Mouse (Mus musculus): ENCODE measurements around the gene Dusp8. TPM values are rescaled to one million over a fixed set of nuclear protein-coding genes. Genes with fewer than 3 reads are reported as not detected.
"Not testable (repeated sequence)": the region's sequence is repeated elsewhere in the genome, so short reads cannot be mapped to it uniquely, and the experiment has no call there.

Dusp8 gene
- 9.6 and 10.1 TPM in 2 replicates for polyA plus RNA-seq (2014; fragmentation: Nextera tagmentation; extraction: Ambion mirVana)

DNA sequence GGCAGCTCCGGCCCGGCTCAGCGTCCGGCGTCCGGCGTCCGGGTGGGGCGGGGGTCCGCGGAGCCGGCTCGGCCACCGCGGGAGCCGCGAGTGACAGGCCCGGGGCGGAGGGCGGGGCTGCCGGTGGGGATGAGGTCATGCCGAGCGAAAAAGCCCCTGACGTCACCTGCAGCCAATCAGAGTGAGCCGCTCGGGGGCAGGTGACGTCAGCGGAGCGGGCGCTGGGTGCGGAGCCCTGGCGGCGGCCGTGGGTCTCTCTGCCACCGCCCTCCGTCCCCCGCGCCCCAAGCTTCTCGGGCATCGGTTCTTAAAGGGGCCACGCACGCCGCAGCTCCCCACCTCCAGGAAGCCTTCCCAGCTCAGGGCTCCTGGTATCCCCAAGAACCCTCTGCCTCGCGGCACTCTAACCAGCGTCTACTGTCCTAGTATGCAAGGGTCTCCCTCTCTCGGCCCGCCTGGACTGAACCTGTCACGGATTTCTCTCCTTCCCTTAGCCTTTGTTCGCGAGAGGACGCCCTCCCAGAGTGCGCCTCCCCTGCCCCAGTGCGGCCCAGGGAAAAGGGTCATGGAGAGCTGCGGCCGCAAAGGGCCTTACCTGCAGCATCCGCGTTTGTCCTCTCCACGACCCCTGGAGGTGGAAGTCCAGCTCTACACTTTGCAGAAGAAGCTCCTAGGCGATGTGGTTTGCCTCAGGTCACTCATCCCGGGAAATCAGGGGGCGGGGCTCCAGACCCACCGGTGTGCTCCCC, at the start of gene Dusp8:
Gene Dusp8 (minus strand): TSS at position 661 of the 749 bp plus-strand sequence.
- peak within 1 kb of the TSS; percentile 83 for H3K9ac ChIP-seq (ENCODE audit: low read depth, low read length)
- H3K4me2 ChIP-seq: peak within 1 kb of the TSS; percentile 95
- WGBS (ENCODE audit: insufficient replicate concordance): under 1% methylated on average over 58 of the region's 63 CpGs
- no peaks in the 10 kb centered on the region for H3K36me3 ChIP-seq (ENCODE audit: control insufficient read depth, insufficient read depth, low read length)
- H3K9me3 ChIP-seq (replicated peaks; ENCODE audit: control insufficient read depth, low read length): no peaks in the 10 kb centered on the region
- peak within 1 kb of the TSS; percentile 70 for H3K4me3 ChIP-seq (ENCODE audit: low read depth, low read length)
- H3K4me1 ChIP-seq (ENCODE audit: control insufficient read depth, insufficient read depth, low read length): peaks cover 27% of the 10 kb centered on the region
- peak within 1 kb of the TSS; percentile 72 for H3K27ac ChIP-seq (ENCODE audit: low read depth, low read length)
- ATAC-seq (replicated peaks; ENCODE audit: insufficient number of reproducible peaks, low FRiP score, low TSS enrichment): peak; percentile 87
- peaks cover 53% of the 10 kb centered on the region for H3K27me3 ChIP-seq (ENCODE audit: control insufficient read depth, insufficient read depth, low read length)

DNA sequence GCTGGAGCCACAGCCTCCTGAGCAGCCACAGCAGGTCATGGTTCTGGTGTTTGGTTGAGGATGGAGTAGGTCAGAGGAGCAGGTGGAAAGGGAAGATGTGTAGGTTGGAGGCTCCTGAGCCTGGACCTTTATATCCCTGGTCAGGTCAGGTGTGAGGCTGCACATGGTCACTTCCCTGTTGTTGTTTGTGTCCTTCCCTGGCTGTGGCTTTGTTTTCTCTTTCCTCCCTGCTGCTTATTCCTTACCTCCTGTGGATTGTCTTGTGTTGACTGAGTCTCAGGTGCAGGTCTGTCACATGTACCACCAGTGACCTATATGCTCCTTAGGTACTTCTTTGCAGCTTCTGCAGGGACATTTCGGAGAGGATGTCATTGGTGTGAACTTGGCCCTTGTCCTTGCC, 48.9 kb upstream of the Dusp8 start, which contains the start of gene Gm45337:
Gene Gm45337 (minus strand): TSS at position 101 of the 400 bp plus-strand sequence.
- ATAC-seq (replicated peaks; ENCODE audit: insufficient number of reproducible peaks, low FRiP score, low TSS enrichment): no peak
- no peaks in the 10 kb centered on the region for H3K9me3 ChIP-seq (replicated peaks; ENCODE audit: control insufficient read depth, low read length)
- 79% methylated on average over 1 of the region's 1 CpGs for WGBS (ENCODE audit: insufficient replicate concordance)
- no peak within 1 kb of the TSS for H3K4me2 ChIP-seq
- no peaks in the 10 kb centered on the region for H3K4me1 ChIP-seq (ENCODE audit: control insufficient read depth, insufficient read depth, low read length)
- H3K9ac ChIP-seq (ENCODE audit: low read depth, low read length): no peak within 1 kb of the TSS
- no peak within 1 kb of the TSS for H3K4me3 ChIP-seq (ENCODE audit: low read depth, low read length)
- no peaks in the 10 kb centered on the region for H3K36me3 ChIP-seq (ENCODE audit: control insufficient read depth, insufficient read depth, low read length)
- H3K27me3 ChIP-seq (ENCODE audit: control insufficient read depth, insufficient read depth, low read length): no peaks in the 10 kb centered on the region; the same call in 1 of the 2 replicates
- H3K27ac ChIP-seq (ENCODE audit: low read depth, low read length): no peak within 1 kb of the TSS

DNA sequence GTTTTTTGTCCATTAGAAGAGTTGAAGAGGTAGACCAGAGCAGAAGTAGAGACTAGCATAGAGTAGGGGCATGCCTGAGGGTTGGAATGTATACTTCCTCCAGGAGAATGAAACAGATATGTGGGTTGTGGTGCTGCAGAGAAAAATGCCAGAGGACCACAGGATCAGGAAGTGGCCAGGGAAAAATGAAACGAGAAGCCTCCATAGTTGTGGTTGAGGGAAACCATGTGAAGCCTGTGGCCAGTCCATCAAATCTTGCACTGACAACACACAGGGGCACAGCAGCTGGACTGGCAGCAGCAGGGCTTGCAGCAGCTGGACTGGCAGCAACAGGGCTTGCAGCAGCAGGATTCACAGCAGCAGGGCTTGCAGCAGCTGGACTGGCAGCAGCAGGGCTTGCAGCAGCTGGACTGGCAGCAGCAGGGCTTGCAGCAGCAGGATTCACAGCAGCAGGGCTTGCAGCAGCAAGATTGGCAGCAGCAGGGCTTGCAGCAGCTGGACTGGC, 47.9 kb upstream of the Dusp8 start:
- H3K4me1 ChIP-seq (ENCODE audit: control insufficient read depth, insufficient read depth, low read length); H3K27me3 ChIP-seq (ENCODE audit: control insufficient read depth, insufficient read depth, low read length); H3K27ac ChIP-seq (ENCODE audit: low read depth, low read length); H3K4me2 ChIP-seq; ATAC-seq (replicated peaks; ENCODE audit: insufficient number of reproducible peaks, low FRiP score, low TSS enrichment); H3K36me3 ChIP-seq (ENCODE audit: control insufficient read depth, insufficient read depth, low read length); H3K4me3 ChIP-seq (ENCODE audit: low read depth, low read length); H3K9ac ChIP-seq (ENCODE audit: low read depth, low read length); H3K9me3 ChIP-seq (replicated peaks; ENCODE audit: control insufficient read depth, low read length): not testable (repeated sequence)
- WGBS (ENCODE audit: insufficient replicate concordance): 32% methylated on average over 1 of the region's 1 CpGs

DNA sequence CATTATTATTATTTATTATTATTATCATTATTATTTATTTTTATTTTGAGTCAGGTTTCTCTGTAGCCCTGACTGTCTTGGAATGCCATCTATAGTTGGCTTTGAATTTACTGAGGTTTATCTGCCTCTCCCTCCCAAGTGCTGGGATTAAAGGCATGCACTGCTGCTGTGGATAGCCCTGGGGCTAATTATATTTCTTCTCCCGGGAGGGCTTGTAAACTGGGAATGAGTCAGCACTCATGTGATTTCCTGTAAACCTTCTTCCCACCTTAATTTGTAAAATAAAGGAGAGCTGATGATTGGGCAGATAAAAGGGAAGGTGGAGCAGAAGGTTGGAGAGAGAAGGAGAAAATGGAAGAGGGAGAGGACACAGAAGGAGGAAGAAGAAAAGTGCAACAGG, 45.1 kb upstream of the Dusp8 start:
- no peak overlapping the region for H3K27ac ChIP-seq (ENCODE audit: low read depth, low read length)
- H3K4me2 ChIP-seq: no peak overlapping the region
- H3K4me3 ChIP-seq (ENCODE audit: low read depth, low read length): no peak overlapping the region
- no peak overlapping the region for H3K9ac ChIP-seq (ENCODE audit: low read depth, low read length)
- no peaks in the 10 kb centered on the region for H3K9me3 ChIP-seq (replicated peaks; ENCODE audit: control insufficient read depth, low read length)
- ATAC-seq (replicated peaks; ENCODE audit: insufficient number of reproducible peaks, low FRiP score, low TSS enrichment): no peak
- WGBS (ENCODE audit: insufficient replicate concordance): 9% methylated on average over 1 of the region's 1 CpGs
- no peaks in the 10 kb centered on the region for H3K4me1 ChIP-seq (ENCODE audit: control insufficient read depth, insufficient read depth, low read length)
- H3K27me3 ChIP-seq (ENCODE audit: control insufficient read depth, insufficient read depth, low read length): no peaks in the 10 kb centered on the region; the same call in 1 of the 2 replicates
- H3K36me3 ChIP-seq (ENCODE audit: control insufficient read depth, insufficient read depth, low read length): no peaks in the 10 kb centered on the region

DNA sequence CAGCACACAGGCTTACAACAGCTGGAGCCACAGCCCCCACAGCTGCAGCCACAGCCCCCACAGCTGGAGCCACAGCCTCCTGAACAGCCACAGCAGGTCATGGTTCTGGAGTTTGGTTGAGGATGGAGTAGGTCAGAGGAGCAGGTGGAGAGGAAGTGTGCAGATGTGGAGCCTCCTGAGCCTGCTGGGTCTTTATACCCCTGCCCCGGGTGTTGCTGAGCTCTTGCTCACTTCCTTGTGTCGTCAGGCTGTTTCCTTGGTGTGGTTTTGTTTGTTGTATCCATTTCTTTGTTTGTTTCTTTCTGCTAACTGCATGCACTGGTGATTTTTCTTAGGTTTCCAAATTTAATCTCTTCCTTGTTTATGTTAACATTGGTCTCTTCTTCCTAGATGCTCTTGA, 40.3 kb upstream of the Dusp8 start, which contains the start of gene Gm39115:
Gene Gm39115 (minus strand): TSS at position 101 of the 400 bp plus-strand sequence.
- H3K36me3 ChIP-seq (ENCODE audit: control insufficient read depth, insufficient read depth, low read length); H3K4me1 ChIP-seq (ENCODE audit: control insufficient read depth, insufficient read depth, low read length); ATAC-seq (replicated peaks; ENCODE audit: insufficient number of reproducible peaks, low FRiP score, low TSS enrichment); H3K9ac ChIP-seq (ENCODE audit: low read depth, low read length); H3K27me3 ChIP-seq (ENCODE audit: control insufficient read depth, insufficient read depth, low read length); H3K9me3 ChIP-seq (replicated peaks; ENCODE audit: control insufficient read depth, low read length); H3K4me3 ChIP-seq (ENCODE audit: low read depth, low read length); H3K27ac ChIP-seq (ENCODE audit: low read depth, low read length); H3K4me2 ChIP-seq: not testable (repeated sequence)
- WGBS (ENCODE audit: insufficient replicate concordance): 43% methylated on average over 2 of the region's 2 CpGs

DNA sequence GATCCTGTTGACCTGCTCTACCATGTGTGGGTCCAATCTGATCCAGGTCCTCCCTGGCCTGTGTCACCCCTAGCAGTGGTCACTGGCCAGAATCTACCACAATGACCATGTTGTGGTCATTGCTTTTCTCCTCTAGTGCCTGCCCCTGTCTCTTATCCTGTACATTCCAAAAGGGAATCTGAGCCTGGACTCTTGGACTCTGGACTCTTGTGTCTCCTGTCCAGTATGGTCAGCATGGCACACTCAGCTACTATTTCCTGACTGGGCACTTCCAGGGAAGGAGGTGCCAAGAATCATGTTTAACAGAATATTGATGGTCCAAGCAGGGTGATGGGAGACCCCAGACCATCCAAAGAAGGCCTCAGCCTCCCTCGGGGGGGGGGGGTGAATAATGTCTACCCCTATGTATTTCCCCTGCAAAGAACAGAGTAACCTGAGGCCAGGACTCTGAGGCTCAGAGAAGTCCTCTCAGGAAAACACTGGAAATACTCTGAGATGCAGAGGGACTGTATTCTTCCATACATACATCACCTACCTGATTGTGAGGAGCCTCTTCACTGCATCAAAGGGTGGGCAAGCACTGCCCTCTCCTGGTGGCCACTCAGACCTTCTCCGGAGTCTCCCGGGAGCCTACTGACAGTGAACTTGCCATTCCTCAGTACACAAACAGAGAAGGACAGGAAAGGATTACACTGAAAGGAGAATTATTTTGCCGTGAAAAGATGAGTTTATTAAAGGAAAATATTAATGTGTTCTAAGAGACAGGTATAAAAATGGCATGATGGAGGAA, 38.8 kb upstream of the Dusp8 start:
- Histone ChIP-seq H3K4me1 (ENCODE audit: control insufficient read depth, insufficient read depth, low read length) (no peaks in the 10 kb centered on the region), H3K9ac (ENCODE audit: low read depth, low read length) (no peak overlapping the region), H3K27me3 (ENCODE audit: control insufficient read depth, insufficient read depth, low read length) (0 out of 2 replicates have a peak, but pooled peaks cover 3% of the 10 kb centered on the region), H3K4me3 (ENCODE audit: low read depth, low read length) (no peak overlapping the region), H3K9me3 (replicated peaks; ENCODE audit: control insufficient read depth, low read length) (no peaks in the 10 kb centered on the region), H3K27ac (ENCODE audit: low read depth, low read length) (no peak overlapping the region), H3K4me2 (no peak overlapping the region), H3K36me3 (ENCODE audit: control insufficient read depth, insufficient read depth, low read length) (no peaks in the 10 kb centered on the region)
- 44% methylated on average over 4 of the region's 4 CpGs for WGBS (ENCODE audit: insufficient replicate concordance)
- no peak for ATAC-seq (replicated peaks; ENCODE audit: insufficient number of reproducible peaks, low FRiP score, low TSS enrichment)

DNA sequence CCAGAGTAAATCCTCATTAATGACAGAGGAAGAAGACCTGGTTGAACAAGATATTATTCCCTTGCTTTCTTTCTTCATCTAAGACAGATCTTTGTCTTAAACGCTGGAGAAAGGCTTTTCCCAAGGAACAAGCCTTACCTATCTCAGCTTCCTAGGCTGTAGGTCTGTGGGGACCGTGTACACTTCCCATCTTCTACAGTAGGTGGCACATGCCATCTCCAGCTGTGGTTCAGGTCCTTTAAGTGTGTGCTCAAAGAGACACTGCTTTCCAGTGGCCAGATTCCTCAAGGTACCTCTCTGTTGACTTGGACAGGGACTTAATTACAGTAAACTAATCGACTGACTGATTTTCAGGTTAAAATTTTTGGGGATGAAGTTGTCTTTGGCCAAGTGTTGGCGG, 33.2 kb upstream of the Dusp8 start:
- no peak for ATAC-seq (replicated peaks; ENCODE audit: insufficient number of reproducible peaks, low FRiP score, low TSS enrichment)
- no peak overlapping the region for H3K9ac ChIP-seq (ENCODE audit: low read depth, low read length)
- H3K36me3 ChIP-seq (ENCODE audit: control insufficient read depth, insufficient read depth, low read length): no peaks in the 10 kb centered on the region
- H3K27ac ChIP-seq (ENCODE audit: low read depth, low read length): no peak overlapping the region
- H3K27me3 ChIP-seq (ENCODE audit: control insufficient read depth, insufficient read depth, low read length): peaks cover 2% of the 10 kb centered on the region; the same call in 1 of the 2 replicates
- H3K4me3 ChIP-seq (ENCODE audit: low read depth, low read length): no peak overlapping the region
- 55% methylated on average over 4 of the region's 4 CpGs for WGBS (ENCODE audit: insufficient replicate concordance)
- H3K4me2 ChIP-seq: no peak overlapping the region
- H3K4me1 ChIP-seq (ENCODE audit: control insufficient read depth, insufficient read depth, low read length): no peaks in the 10 kb centered on the region
- H3K9me3 ChIP-seq (replicated peaks; ENCODE audit: control insufficient read depth, low read length): no peaks in the 10 kb centered on the region

DNA sequence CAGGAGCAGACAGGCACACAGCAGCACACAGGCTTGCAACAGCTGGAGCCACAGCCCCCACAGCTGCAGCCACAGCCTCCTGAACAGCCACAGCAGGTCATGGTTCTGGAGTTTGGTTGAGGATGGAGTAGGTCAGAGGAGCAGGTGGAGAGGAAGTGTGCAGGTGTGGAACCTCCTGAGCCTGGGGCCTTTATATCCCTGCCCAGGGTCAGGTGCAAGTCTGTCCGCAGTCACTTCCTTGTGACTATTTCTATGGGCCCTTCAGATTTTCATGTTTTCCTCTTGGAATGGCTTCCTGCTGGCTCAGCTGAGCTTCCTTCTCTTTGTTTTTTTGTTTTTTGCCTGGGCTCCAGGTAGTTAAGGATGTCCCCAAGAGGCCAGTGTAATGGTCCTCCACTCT, 25.0 kb upstream of the Dusp8 start, which contains the start of gene Gm45618:
Gene Gm45618 (minus strand): TSS at position 101 of the 400 bp plus-strand sequence.
- H3K9ac ChIP-seq (ENCODE audit: low read depth, low read length); H3K4me1 ChIP-seq (ENCODE audit: control insufficient read depth, insufficient read depth, low read length); ATAC-seq (replicated peaks; ENCODE audit: insufficient number of reproducible peaks, low FRiP score, low TSS enrichment); H3K4me2 ChIP-seq; H3K4me3 ChIP-seq (ENCODE audit: low read depth, low read length); H3K27me3 ChIP-seq (ENCODE audit: control insufficient read depth, insufficient read depth, low read length); H3K9me3 ChIP-seq (replicated peaks; ENCODE audit: control insufficient read depth, low read length); H3K27ac ChIP-seq (ENCODE audit: low read depth, low read length); H3K36me3 ChIP-seq (ENCODE audit: control insufficient read depth, insufficient read depth, low read length): not testable (repeated sequence)
- WGBS (ENCODE audit: insufficient replicate concordance): 80% methylated on average over 1 of the region's 1 CpGs

All from heart, embryonic 11.5 days (tissue).